In the genomic region with DNA sequence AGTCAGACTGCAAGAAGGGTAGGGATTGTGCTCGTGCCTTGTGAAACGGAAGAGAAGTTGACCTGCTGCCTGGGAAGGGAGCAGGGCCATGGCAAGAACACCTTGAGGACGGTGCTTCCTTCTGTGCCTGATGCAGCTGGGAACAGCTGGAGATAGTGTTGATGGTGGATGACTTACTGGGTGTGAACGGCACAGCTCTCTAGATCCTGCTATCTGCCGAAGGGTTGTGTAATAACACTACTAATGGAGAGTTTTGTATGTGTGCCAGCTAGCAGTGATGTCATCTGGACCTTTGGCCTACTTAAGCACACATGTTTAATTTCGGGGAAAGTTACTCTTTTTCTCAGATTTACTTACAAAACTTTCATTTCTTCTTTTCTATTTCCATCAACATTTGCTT, we compare ENCODE assay signal across 10 mouse cellular contexts. TPM values are rescaled to one million over a fixed set of nuclear protein-coding genes. Genes with fewer than 3 reads are reported as not detected.
DNase-seq lines count a peak whose midpoint lies in the region; ATAC-seq and TF ChIP-seq lines count a peak whose summit lies in the region.
"Had no signal": no experiment of that assay in that cellular context is flagged by ENCODE, and none has a peak within 500 bp of the region (broad histone marks: within the 10 kb centered on the region; RNA-seq: fewer than 3 reads in every experiment).

No protein-coding gene starts in this region.

- no peaks in the 10 kb centered on the region for H3K36me3 ChIP-seq in spleen, adult 2 months (ENCODE audit: control insufficient read depth, insufficient read depth, low read length)
- no peaks in the 10 kb centered on the region for H3K36me3 ChIP-seq in splenic B cell, adult 2 months (ENCODE audit: control insufficient read depth, insufficient read depth, low read length, poor library complexity, severe bottlenecking)

- H3K27ac ChIP-seq in spleen, adult 2 months (ENCODE audit: insufficient read depth, low read length): peak overlapping the region; percentile 22; the same call in 1 of the 2 replicates
- H3K27ac ChIP-seq: kidney, postnatal 0 days had no signal

- TF ChIP-seq CTCF in spleen, adult 2 months (IDR thresholded peaks at IDR 0.05; ENCODE audit: extremely low read depth, insufficient read depth, insufficient read length, insufficient replicate concordance): no peak

- TF ChIP-seq POLR2A in spleen, adult 2 months (IDR thresholded peaks at IDR 0.05; ENCODE audit: low read depth, low read length): no peak

- H3K4me3 ChIP-seq in spleen, adult 2 months (ENCODE audit: extremely low read depth, insufficient read depth, insufficient read length): no peak overlapping the region

- DNase-seq in spleen, adult 2 months (ENCODE audit: low read depth in 1 of 2, low spot score in 2 of 2): no peak
- no peak for DNase-seq in spleen, postnatal 36 days (ENCODE audit: low spot score in 2 of 2)
- DNase-seq in gastrocnemius, postnatal 25 days: peak; percentile 42
- peak; percentile 52 for DNase-seq in kidney, postnatal 25 days
- DNase-seq in splenic B cell, adult 2 months (ENCODE audit: low read depth, low spot score): peak; percentile 44
- no peak for DNase-seq in right cerebral cortex, postnatal 25 days
- DNase-seq in retina, postnatal 1 day: no peak

- H3K27me3 ChIP-seq in spleen, adult 2 months (ENCODE audit: control insufficient read depth, insufficient read depth, low read length): no peaks in the 10 kb centered on the region
- H3K27me3 ChIP-seq in splenic B cell, adult 2 months (ENCODE audit: control insufficient read depth, insufficient read depth, low read length, poor library complexity, severe bottlenecking): no peaks in the 10 kb centered on the region
- H3K27me3 ChIP-seq: Patski had no signal

- 58% methylated on average over 6 of the region's 6 CpGs for WGBS in spleen, adult 2 months

- peaks cover 8% of the 10 kb centered on the region; the same call in 1 of the 2 replicates for H3K4me1 ChIP-seq in spleen, adult 2 months (ENCODE audit: control insufficient read depth, insufficient read depth, insufficient read length)

- ATAC-seq in cerebellum, adult (ENCODE audit: insufficient number of reproducible peaks, low FRiP score, low TSS enrichment): no peak
- ATAC-seq: Patski had no signal

RNA-seq across cellular contexts. Expression of a gene that starts 4.3 kb away (rescaled TPM):
- 2.7 and 4.0 TPM in 2 replicates for polyA plus RNA-seq in spleen, adult 2 months (2012; rRNA removed)
- 1 to 10 TPM; 3.8 to 3.9 TPM for total RNA-seq in gastrocnemius, postnatal 25 days (2021)

RNA-seq across cellular contexts. Expression of a gene that starts 4.9 kb away (rescaled TPM):
- 4.8 and 4.9 TPM in 2 replicates for polyA plus RNA-seq in spleen, adult 2 months (2012; rRNA removed)
- total RNA-seq in gastrocnemius, postnatal 25 days (2021): 10 to 100 TPM; 15.6 to 19.2 TPM

Comparison
In these comparisons a context has a peak if more than half of its experiments do, and no peak if none do; other contexts are left out.
1. DNase-seq: peak in gastrocnemius, postnatal 25 days (single experiment), kidney, postnatal 25 days (2 of 2) and splenic B cell, adult 2 months (single experiment); none in spleen, adult 2 months (0 of 2), spleen, postnatal 36 days (0 of 2), right cerebral cortex, postnatal 25 days (single experiment) and retina, postnatal 1 day (single experiment).